ENCODE assay signal across 9 mouse cellular contexts in genomic region chr2:3282866-3283601, GRCm38 (mm10). TPM values are rescaled to one million over a fixed set of nuclear protein-coding genes. Genes with fewer than 3 reads are reported as not detected.
DNase-seq lines count a peak whose midpoint lies in the region; ATAC-seq and TF ChIP-seq lines count a peak whose summit lies in the region.
"Had no signal": no experiment of that assay in that cellular context is flagged by ENCODE, and none has a peak within 500 bp of the region (broad histone marks: within the 10 kb centered on the region; RNA-seq: fewer than 3 reads in every experiment).

No protein-coding gene starts in this region.

- DNase-seq in embryo, embryonic 10 days (ENCODE audit: low spot score): peak; percentile 15
- DNase-seq in embryo, embryonic 10.5 days (ENCODE audit: low spot score): no peak
- DNase-seq in c-Kit-positive CD71-negative TER-119-negative erythroid progenitor cells, embryonic 14.5 days (ENCODE audit: low read depth): peak; percentile 39
- peak; percentile 10 for DNase-seq in kidney, postnatal 14 days
- no peak for DNase-seq in right cerebral cortex, postnatal 4 days

- TF ChIP-seq CTCF in C2C12 (IDR thresholded peaks at IDR 0.05; ENCODE audit: control insufficient read depth, insufficient read depth, insufficient read length): no peak

- H3K79me3 ChIP-seq in C2C12 (ENCODE audit: low read depth): peaks cover 32% of the 10 kb centered on the region

- peak overlapping the region; percentile 80 for H3K27ac ChIP-seq in heart, embryonic 11.5 days (ENCODE audit: low read depth, low read length)

- H3ac ChIP-seq in C2C12 (ENCODE audit: control insufficient read depth, insufficient read length, low read depth): peak overlapping the region; percentile 53
- peak overlapping the region; percentile 50 for H3ac ChIP-seq in myocyte (ENCODE audit: control insufficient read depth, insufficient read length)

- H3K4me3 ChIP-seq in C2C12 (ENCODE audit: insufficient read depth, poor library complexity, severe bottlenecking) (peak overlapping the region; percentile 31), myocyte (peak overlapping the region; percentile 79)
- peak overlapping the region; percentile 86 for H3K4me3 ChIP-seq in heart, embryonic 11.5 days (ENCODE audit: low read depth, low read length)

- no peaks in the 10 kb centered on the region for H3K27me3 ChIP-seq in C2C12 (ENCODE audit: control insufficient read depth, insufficient read depth, insufficient read length)
- H3K27me3 ChIP-seq in heart, embryonic 11.5 days (ENCODE audit: control insufficient read depth, insufficient read depth, low read length): no peaks in the 10 kb centered on the region
- H3K27me3 ChIP-seq in myocyte (ENCODE audit: control insufficient read depth, insufficient read depth, insufficient read length): no peaks in the 10 kb centered on the region
- H3K27me3 ChIP-seq: Patski had no signal

- peaks cover 11% of the 10 kb centered on the region for H3K4me1 ChIP-seq in heart, embryonic 11.5 days (ENCODE audit: control insufficient read depth, insufficient read depth, low read length)

- H3K4me2 ChIP-seq in heart, embryonic 11.5 days: peak overlapping the region; percentile 69
- H3K4me2 ChIP-seq in myocyte (ENCODE audit: low read depth): peak overlapping the region; percentile 86

- peaks cover 41% of the 10 kb centered on the region for H3K79me2 ChIP-seq in C2C12 (ENCODE audit: control insufficient read depth, insufficient read depth)
- H3K79me2 ChIP-seq in myocyte (ENCODE audit: control insufficient read depth, insufficient read depth): peaks cover 31% of the 10 kb centered on the region

- H3K9ac ChIP-seq in heart, embryonic 11.5 days (ENCODE audit: low read depth, low read length): peak overlapping the region; percentile 71

- H3K36me3 ChIP-seq in C2C12 (ENCODE audit: control insufficient read depth, insufficient read depth) (no peaks in the 10 kb centered on the region), myocyte (ENCODE audit: control insufficient read depth, insufficient read depth) (no peaks in the 10 kb centered on the region)
- H3K36me3 ChIP-seq in heart, embryonic 11.5 days (ENCODE audit: control insufficient read depth, insufficient read depth, low read length): no peaks in the 10 kb centered on the region

- 10% methylated on average over 12 of the region's 12 CpGs for WGBS in heart, embryonic 11.5 days (ENCODE audit: insufficient replicate concordance)

- H3K9me3 ChIP-seq in heart, embryonic 11.5 days (replicated peaks; ENCODE audit: control insufficient read depth, low read length): no peaks in the 10 kb centered on the region

- TF ChIP-seq POLR2A in myocyte (IDR thresholded peaks at IDR 0.05; ENCODE audit: insufficient read length, low read depth): no peak

- ATAC-seq in heart, embryonic 11.5 days (replicated peaks; ENCODE audit: insufficient number of reproducible peaks, low FRiP score, low TSS enrichment): no peak

TF ChIP-seq in C2C12, 6 proteins besides CTCF, POLR2A, EP300 and RAD21:
- TF ChIP-seq CEBPB (IDR thresholded peaks at IDR 0.05; ENCODE audit: low read depth) (no peak), MYOG (IDR thresholded peaks at IDR 0.05; ENCODE audit: control insufficient read depth, extremely low read depth, insufficient read length) (no peak), USF1 (IDR thresholded peaks at IDR 0.05; ENCODE audit: low read depth) (no peak), MAX (IDR thresholded peaks at IDR 0.05) (no peak), MYOD1 (IDR thresholded peaks at IDR 0.05; ENCODE audit: control insufficient read depth, insufficient read length, low read depth) (no peak), FOSL1 (IDR thresholded peaks at IDR 0.05; ENCODE audit: insufficient read depth, low read length, poor library complexity, severe bottlenecking) (no peak)

TF ChIP-seq in myocyte, 11 proteins besides CTCF, POLR2A, EP300 and RAD21:
- TF ChIP-seq TCF12 (IDR thresholded peaks at IDR 0.05; ENCODE audit: insufficient read depth, poor library complexity, severe bottlenecking): no peak
- TF ChIP-seq USF1 (IDR thresholded peaks at IDR 0.05; ENCODE audit: low read depth): no peak
- no peak for TF ChIP-seq MYOD1 (IDR thresholded peaks at IDR 0.05; ENCODE audit: control insufficient read depth in 1 of 3, insufficient read length in 2 of 3, low read depth in 2 of 3)
- TF ChIP-seq SRF (IDR thresholded peaks at IDR 0.05; ENCODE audit: control insufficient read depth, insufficient read length, low read depth): no peak
- TF ChIP-seq REST (IDR thresholded peaks at IDR 0.05; ENCODE audit: insufficient read depth, insufficient read length): no peak
- no peak for TF ChIP-seq CEBPB (IDR thresholded peaks at IDR 0.05; ENCODE audit: insufficient read depth, poor library complexity, severe bottlenecking)
- no peak for TF ChIP-seq MYOG (IDR thresholded peaks at IDR 0.05; ENCODE audit: control insufficient read depth in 1 of 3, insufficient read depth in 1 of 3, insufficient read length in 2 of 3, low read depth in 2 of 3)
- TF ChIP-seq MAX (IDR thresholded peaks at IDR 0.05; ENCODE audit: low read depth): no peak
- TF ChIP-seq POLR2AphosphoS2 (IDR thresholded peaks at IDR 0.05; ENCODE audit: insufficient read length, low read depth): no peak
- TF ChIP-seq TCF3 (IDR thresholded peaks at IDR 0.05; ENCODE audit: insufficient read length, low read depth): no peak
- TF ChIP-seq E2F4 (IDR thresholded peaks at IDR 0.05; ENCODE audit: insufficient read depth): no peak

RNA-seq across cellular contexts. Expression of gene Nmt2, which starts 1.0 kb away (rescaled TPM):
- polyA plus RNA-seq in C2C12 (2012; fragmentation: generic; extraction: Trizol): 25.0 TPM
- polyA plus RNA-seq in heart, embryonic 11.5 days (2014; fragmentation: Nextera tagmentation; extraction: Ambion mirVana): 38.2 and 40.2 TPM in 2 replicates
- 14.5 TPM for polyA plus RNA-seq in myocyte (2012; fragmentation: generic; extraction: Trizol)

RNA-seq across cellular contexts. Expression of gene Rpp38, which starts 49.4 kb away (rescaled TPM):
- polyA plus RNA-seq in C2C12 (2012; fragmentation: generic; extraction: Trizol) (9.8 TPM), myocyte (2012; fragmentation: generic; extraction: Trizol) (11.3 TPM)
- 14.4 and 16.2 TPM in 2 replicates for polyA plus RNA-seq in heart, embryonic 11.5 days (2014; fragmentation: Nextera tagmentation; extraction: Ambion mirVana)

RNA-seq across cellular contexts. Expression of gene Acbd7, which starts 52.9 kb away (rescaled TPM):
- polyA plus RNA-seq in C2C12 (2012; fragmentation: generic; extraction: Trizol) (0.32 TPM), myocyte (2012; fragmentation: generic; extraction: Trizol) (0.10 TPM)
- polyA plus RNA-seq in heart, embryonic 11.5 days (2014; fragmentation: Nextera tagmentation; extraction: Ambion mirVana): 0.33 TPM in 1 of 2 replicates, not detected in the other

Comparison
In these comparisons a context has a peak if more than half of its experiments do, and no peak if none do; other contexts are left out.
1. DNase-seq: peak in embryo, embryonic 10 days (single experiment), c-Kit-positive CD71-negative TER-119-negative erythroid progenitor cells, embryonic 14.5 days (single experiment) and kidney, postnatal 14 days (single experiment); none in embryo, embryonic 10.5 days (single experiment) and right cerebral cortex, postnatal 4 days (single experiment).
2. H3K4me3 ChIP-seq: peak in every context shown above with its lines; median percentile 86 in heart, embryonic 11.5 days; 79 in myocyte; 31 in C2C12.